Mouse (Mus musculus) liver, embryonic 11.5 days (tissue): Measurements from ENCODE around the gene Zfp935. TPM values are rescaled to one million over a fixed set of nuclear protein-coding genes. Genes with fewer than 3 reads are reported as not detected.

Experiments used
- microRNA-seq: library from miRNA; unstranded; fragments of <30 nt; microRNA quantifications from one replicate; pipeline ENCODE4, GENCODE M21; 2017; ENCODE audit warnings: borderline number of aligned reads
- polyA plus RNA-seq: library from polyadenylated mRNA; unstranded; fragments of >200 nt; fragmentation: Nextera tagmentation; extraction: Ambion mirVana; gene quantifications from 2 replicates; pipeline ENCODE4 v1.2.1, GENCODE M21; 2014

The Zfp935 gene
- polyA plus RNA-seq, 1 experiment from 2014 or later, result not detected

Small RNA genes lying within 50 kb of the gene (microRNA-seq; reads per million reads assigned to microRNA genes)
- not detected for gene Gm22256

Other genes starting within 250 kb of the Zfp935 start
- gene Gm3604, start 175.3 kb downstream of the Zfp935 start, polyA plus RNA-seq, result 6.6 and 7.3 TPM in 2 replicates
- 5.4 and 5.7 TPM in 2 replicates for gene Gm49359, start 91.7 kb downstream of the Zfp935 start, polyA plus RNA-seq
- gene Zfp934, start 12.7 kb upstream of the Zfp935 start, polyA plus RNA-seq, result 13.5 and 15.5 TPM in 2 replicates
- gene 6720489N17Rik, start 65.7 kb upstream of the Zfp935 start, polyA plus RNA-seq, result 7.9 and 8.1 TPM in 2 replicates
- gene Platr25, start 202.2 kb upstream of the Zfp935 start, polyA plus RNA-seq, result 15.2 and 16.0 TPM in 2 replicates
- 4.2 and 4.3 TPM in 2 replicates for gene Gm5141, start 227.3 kb upstream of the Zfp935 start, polyA plus RNA-seq